Mouse (Mus musculus): Measurements from ENCODE around the gene Fam155a.
"Not testable (repeated sequence)": the region's sequence is repeated elsewhere in the genome, so short reads cannot be mapped to it uniquely, and the experiment has no call there.

Fam155a gene

DNA sequence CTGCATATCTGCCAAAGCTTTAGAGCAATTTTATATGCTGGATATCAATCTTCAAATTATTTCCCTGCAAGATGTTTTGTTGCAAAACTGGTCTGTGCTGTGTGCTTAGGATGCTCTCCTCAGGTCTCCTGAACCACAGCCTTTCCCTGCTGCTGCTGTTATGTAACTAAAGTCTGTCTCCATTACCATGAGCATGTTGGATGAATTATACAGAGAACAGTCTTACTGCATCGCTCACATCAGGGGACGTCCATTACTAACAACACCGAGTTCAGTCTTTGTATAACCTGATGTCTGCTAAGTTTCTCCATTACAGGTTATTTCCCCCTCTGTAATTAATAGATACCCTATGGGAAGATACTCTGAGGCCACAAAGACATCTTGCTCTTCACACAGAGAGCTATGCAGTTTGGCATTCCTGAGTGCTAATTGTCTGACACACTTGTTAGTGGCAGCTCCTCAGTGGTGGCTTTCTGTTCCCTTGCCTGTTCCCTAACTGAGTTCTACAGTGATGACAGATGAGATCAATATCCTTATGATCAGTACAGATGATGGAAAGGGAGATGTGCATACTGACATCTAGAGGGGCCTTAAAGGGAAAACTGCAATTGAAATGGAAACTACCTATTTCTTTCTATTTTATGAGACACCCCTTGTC lies 372.2 kb downstream of the Fam155a start:
- DNase-seq (ENCODE audit: low spot score): no peak

DNA sequence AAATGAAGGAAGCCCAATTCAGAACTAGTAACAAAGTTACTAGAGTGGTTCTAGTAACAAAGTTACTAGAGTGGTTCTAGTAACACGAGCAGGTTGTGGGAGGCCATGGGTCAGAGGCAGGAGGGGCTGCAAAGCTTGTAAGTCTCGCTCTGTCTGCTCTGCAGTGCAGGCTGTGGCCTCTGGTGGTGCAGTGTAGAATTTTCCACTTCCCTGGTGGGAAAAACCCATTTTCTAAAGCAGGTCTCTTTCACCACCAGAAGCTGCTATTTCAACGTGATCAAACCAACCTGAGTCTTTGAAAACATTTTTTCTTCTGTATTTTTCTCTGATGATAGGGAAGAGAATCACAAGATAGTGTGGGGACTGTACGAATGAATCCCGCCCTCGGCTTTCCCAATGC lies 372.9 kb downstream of the Fam155a start:
- no peak for DNase-seq (ENCODE audit: low spot score)

DNA sequence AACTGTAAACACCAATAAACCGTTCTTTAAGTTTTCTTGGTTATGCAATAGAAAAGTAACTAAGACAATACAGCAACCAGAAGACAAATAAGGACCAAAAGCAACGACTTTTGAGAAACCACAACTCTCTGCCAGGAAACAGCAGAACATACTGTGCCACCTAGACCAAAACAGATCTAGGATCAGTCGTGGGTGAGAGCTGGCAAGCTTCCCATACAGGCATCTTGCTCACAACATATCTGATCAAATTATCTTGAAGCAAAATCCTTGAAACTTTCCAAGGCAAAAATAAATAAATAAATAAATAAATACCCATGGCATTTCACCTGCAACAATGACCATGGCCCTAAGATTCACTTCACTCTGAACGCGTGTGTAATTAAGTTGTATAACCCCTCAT lies 376.3 kb downstream of the Fam155a start:
- DNase-seq (ENCODE audit: low spot score): no peak

DNA sequence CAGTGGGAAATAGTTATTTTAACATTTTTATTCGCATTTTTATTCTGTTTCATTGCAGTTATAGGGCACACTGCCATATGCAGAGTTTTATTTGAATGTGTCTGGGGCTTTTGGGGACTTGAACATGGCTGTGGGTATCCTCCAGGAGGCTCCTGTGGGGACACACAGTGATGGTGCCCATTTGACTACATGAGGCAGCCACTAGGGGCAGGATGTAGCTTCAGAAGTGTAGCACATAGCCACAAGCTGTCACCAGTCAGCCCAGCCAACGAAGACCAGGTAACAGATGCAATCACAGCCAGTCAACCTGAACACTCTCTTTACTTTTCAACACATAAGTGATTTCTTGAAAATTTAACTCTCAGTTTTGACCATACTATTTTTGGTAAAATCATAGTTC lies 377.7 kb downstream of the Fam155a start:
- no peak for DNase-seq (ENCODE audit: low spot score)

DNA sequence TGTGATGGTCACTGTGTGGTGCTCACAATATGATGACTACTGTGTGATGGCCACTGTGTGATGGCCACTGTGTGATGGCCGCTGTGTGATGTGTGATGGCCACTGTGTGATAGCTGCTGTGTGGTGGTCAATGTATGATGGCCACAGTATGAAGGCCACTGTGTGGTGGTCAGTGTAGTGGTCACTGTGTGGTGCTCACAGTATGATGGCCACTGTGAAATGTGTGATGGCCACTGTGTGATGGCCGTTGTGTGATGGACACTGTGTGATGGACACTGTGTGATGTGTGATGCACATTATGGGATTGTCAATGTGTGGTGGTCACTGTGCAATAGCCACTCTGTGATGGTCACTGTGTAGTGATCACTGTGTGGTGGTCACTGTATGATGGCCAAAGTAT lies 380.7 kb downstream of the Fam155a start:
- DNase-seq (ENCODE audit: low spot score): not testable (repeated sequence)

DNA sequence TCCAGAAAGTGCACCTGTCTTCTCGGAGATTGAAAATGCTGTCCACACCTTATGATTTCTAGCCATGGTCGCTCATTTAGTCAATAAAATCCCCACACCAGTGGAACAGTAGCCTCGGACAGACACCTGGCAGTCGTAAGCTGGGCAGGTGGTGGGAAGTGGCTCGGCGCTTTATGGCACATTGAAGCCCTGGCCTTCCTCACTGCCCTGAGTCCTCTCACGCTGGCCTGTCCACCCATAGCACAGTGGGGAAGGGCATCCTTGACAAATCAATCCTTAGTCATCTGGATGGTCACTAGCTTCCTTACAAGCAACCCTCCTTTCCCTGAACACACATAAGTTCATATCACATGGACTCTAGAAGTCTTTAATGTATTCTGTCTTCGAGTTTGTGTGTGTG lies 401.8 kb downstream of the Fam155a start:
- no peak for DNase-seq (ENCODE audit: low spot score)

DNA sequence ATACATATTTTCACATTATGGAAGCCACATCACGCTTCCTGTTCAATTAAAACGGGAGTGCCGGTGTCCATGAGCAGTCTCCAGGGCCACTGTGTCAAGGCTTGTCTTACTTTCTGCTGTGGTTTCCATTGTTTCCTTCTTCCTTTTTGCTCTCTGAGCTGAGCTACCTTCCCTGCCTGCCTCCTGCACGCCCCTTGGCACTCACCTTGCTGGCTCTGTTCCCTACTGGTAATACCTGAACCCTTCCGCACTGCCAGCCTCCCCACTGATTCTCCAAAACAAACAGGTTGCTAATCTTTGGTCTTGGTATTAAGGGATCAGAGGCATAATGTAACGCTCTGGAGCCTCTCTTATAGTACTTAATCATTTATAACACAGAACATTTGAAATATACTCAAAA lies 403.2 kb downstream of the Fam155a start:
- DNase-seq (ENCODE audit: low spot score): peak; percentile 7

DNA sequence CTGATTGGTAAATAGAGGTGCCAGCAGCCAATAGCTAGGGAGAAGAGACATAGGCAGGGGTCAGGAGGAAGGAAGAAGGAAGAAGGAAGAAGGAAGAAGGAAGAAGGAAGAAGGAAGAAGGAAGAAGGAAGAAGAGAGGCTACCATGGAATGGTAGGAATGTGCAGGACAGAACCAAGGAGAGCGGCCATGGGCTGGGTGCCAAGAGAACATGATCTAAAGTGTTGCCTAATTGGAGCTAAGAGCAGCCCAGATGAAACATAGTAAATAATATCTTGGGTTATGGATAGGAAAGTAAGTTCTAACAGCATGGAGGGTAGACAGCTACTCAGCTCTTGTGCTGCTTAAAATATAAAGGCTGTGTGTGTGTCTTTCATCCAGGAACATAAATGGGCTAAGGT lies 405.6 kb downstream of the Fam155a start:
- no peak for DNase-seq (ENCODE audit: low spot score)

DNA sequence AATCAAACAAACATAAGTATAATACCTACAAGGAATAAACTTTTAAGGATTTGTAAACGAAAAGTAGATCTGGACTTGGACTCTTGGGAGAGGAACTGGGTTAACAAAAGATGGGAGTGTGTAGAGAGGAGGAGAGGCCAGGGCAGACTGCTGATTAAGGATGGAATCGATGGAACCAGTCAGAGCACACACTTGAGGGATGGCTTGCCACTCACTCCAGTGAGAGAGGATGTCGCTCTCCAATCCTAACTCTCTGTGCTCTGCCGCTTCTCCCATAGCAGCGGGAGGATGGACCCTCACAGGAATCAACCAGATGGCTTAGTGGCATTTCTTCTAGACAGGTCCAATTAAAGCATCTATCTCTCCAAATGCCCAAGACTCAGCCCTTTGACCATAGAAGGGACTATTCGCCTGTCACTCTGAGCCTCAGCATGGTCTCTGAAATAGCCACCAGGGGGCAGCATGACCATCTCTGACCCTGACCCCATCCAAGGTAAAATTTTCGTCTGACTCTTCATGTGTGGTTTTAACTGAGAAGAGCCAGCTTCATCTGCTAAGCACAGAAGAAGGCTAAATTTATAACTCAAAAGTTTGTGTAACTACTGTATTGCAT lies 422.3 kb downstream of the Fam155a start:
- peak; percentile 23 for DNase-seq (ENCODE audit: low spot score)

DNA sequence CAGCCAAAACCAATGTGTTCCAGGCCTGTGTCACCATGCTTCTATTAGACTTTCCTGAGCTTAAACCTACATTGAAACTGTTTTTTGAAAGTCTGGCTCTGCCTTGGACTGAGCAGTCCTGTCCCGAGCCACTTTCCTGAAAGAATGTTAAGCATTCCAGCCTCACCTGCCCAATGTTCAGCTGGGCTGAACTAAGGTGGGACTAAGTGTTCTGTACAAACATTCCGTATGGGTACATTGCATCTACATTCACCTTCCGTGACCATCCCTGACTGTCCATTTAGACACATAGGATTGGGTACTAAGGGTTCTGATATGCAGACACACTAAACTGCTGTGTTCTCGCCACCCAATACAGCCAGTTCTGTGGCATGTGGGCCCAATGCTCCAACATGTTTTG lies 423.8 kb downstream of the Fam155a start:
- no peak for DNase-seq (ENCODE audit: low spot score)

DNA sequence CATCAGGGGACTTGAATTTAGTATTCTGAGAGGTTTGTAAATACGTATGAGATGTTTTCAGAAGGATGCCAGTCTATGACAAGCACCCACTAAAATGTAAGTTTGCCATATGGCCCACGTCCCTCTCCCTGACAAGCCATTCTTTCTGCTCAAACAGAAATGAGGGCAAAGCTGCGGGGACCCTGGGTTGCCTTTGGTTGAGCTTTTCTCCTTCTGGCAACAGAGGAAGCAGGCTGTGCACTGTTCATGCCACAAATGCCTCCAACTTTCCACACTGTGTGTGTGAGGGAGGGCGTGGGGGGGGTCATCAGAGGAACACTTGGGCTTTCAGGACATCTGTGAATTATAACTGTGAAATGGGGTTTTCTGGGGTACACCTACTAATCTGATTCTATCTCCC lies 426.8 kb downstream of the Fam155a start:
- DNase-seq (ENCODE audit: low spot score): no peak

DNA sequence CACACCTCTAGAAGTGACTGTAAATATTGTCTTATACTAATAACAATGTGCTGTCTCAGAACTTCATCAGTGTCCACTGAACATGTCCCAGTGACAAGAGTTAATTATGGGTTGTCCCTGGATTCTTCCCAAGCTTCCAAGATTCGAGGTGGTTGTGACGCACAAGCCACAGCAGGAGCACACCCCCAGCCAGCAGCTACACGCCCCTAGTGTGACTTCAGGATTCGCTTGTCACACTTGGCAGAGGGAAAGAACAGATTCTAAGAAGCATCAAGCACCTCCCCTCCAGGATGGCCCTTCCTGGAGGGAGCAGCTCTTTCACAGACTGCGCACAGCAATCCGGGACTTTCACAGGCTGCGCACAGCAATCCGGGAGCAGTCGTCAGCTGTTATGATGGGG lies 428.0 kb downstream of the Fam155a start:
- DNase-seq (ENCODE audit: low spot score): no peak

DNA sequence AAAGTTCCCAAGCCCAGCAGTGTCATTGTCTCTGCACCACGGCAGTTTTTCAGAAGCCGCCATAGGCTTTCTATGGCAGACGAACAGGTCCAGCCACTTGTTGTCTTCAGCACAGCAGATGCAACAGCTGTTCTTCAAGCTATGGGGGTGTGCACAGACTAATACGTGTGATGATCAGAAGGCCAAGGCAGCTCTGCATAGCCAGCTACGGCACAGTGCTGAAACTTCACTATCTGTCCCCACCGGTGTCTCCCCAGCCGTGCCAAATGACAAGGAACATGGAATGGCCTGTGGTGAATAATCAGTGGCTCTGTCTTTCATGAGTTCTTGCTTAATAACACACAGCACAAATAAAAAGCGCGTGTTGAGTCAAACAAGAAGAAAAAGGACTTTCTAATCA lies 428.4 kb downstream of the Fam155a start:
- no peak for DNase-seq (ENCODE audit: low spot score)

DNA sequence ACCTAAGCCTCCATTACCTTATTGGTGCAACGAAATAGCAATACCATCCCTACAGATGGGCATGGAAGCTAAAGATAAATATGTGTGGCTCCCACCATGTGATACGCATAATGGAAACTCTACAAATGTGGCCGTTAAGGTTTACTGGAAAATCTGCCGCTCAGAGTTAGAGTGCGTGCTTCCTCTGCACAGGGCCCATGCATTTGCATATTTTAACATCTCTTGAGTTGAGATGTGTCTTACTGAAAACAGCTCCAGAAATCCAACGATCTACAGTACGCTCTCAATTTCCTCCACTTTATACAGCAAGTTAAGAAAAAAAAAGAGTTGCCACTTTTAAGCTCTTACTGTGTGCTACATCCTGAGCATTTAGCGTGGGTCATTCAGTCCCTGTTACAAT lies 433.1 kb downstream of the Fam155a start:
- no peak for DNase-seq (ENCODE audit: low spot score)

DNA sequence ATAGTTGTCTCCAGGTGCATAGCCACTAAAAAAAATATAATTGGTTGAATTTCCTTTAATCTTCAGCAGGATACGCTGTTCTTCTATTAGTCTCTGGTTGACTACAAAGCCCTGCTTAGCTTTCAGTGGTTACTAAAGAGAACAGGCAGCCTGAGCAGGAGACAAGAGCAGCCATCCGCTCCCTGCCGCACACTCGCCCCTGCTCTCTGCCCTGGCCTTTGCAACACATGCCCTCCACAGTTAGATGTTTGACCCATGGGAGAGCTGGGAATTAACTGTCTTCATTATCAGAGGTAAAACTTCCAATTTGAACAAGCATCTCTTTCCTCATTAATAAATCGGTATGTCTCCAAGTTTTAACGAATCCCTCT lies 435.0 kb downstream of the Fam155a start:
- no peak for DNase-seq (ENCODE audit: low spot score)

DNA sequence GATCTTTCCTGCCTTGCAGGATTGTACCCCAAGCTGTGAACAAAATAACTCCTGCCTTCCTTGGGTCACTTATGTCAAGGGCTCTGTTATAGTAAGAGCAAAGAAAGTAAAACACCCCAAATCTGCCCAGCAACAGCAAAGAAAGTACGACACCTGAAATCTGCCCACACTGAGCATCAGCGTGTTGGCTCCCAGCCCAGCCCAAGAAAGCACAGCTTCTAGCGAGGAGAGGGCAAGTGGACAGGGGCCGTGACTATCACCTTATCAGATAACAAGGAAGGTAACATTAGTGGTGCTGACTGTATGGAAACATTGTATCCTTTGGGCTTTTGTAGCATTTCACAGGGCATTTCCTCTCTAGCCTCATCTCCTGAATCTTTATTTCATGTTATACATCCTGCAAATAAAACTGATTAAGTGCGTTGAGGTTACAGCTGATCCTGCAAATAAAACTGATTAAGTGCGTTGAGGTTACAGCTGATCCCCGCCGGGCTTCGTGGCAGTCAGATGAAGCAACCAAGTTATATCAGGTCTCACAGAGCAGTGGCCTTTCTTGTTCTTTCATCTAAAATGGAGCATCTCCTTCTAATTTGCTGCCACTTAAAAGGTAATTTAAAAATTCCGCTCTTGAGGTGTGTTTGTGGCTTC lies 435.6 kb downstream of the Fam155a start:
- no peak for DNase-seq (ENCODE audit: low spot score)

DNA sequence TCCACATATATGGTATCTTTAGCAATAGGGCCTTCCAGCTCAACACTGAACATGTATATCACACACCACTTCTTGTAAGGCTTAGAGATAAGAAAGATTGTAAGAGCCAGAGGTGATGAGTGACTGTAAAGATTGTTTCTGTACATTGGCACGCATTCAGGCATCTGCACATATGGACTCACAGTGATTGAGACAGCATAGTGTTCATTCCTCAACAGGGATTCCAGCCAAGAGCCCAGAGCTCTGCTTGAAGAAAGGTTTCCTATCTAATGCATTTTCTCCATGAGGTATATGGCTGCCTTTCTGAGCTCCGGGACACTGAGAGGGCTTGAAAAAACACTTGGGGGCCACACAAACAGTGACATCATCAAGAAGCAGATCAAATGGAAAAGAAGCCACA lies 438.2 kb downstream of the Fam155a start:
- no peak for DNase-seq (ENCODE audit: low spot score)

DNA sequence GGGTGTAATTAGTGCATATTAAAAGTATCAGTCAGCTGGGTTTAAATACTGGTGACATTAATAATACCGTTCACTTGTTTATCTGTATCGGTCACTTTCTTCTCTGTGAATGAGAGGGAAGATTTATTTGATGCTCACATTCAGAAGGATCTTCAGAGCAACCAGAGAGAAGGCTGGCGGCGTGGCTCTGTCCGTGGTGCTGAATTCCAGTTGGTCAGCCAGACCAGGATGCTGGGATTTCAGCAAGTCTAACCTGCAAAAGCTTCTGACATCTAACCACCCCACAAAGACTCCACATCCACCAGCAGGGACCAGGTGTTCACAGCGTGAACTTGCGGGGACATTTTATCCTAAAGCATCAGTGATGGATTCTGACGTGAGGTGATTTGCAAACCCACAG lies 461.5 kb downstream of the Fam155a start:
- peak; percentile 15 for DNase-seq (ENCODE audit: low spot score)

DNA sequence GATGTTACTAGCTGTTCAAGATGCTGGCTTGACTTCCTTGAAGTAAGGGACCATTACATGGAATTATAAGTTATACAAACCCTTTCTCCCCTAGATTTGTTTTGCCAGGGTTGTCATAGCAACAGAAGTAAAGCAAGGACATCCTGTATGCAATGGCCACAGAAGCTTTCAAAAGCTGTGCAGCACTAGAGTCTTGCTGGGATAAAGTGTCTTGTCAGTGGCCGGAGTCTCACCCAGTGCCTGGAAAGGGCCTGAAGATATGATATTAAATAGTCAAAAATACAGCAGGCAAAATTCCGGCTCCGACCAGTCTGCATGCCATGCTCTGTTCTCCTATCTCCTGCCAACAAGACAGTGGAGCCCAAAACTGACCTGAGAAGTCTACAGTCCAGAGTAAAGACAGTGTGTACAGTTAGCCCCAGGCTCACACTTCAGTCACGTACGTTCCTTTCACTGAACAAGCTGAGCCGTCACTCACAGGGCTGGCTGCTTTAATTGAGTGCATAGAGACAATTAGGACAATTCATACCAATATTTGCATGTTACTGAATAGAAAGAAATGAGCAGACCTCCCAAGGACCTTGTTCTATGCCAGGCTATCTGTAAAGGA lies 467.3 kb downstream of the Fam155a start:
- DNase-seq (ENCODE audit: low spot score): no peak

DNA sequence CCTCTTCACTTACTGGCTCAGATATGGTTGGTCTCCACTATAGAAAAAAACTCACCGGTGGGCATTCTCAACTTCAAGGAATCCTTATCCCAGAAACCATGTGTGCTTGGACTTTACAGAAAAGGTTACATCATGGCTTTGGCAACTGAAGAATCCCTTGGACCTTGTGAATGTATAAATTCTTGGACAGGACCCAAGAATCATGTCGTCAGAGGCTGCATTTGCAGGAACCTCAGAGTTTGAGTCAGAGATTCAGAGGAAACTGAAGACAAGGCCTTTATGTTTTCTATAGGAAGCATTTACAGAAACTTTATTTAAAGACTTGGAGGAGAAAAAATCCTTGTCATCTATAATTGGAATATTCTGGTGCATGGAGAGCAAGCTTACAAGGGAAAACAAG lies 475.9 kb downstream of the Fam155a start:
- no peak for DNase-seq (ENCODE audit: low spot score)

DNA sequence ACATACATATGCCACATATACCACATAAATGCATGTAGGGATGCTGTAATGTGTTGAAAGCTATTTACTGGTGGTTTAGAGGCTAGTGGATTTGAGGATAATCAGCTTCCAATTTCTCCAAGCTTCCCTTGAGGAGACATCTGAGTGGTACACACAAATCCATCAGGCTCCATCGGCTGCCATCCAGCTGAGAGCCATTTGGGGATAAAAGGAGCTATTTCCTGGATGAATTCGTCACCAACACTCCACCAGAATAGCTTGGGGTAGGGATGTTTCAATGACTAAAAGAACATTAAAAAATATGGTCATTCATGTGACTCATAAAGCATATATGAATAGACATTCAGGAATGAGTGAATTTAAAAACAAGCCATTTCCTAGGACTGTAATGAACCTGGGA lies 478.4 kb downstream of the Fam155a start:
- DNase-seq (ENCODE audit: low spot score): no peak

DNA sequence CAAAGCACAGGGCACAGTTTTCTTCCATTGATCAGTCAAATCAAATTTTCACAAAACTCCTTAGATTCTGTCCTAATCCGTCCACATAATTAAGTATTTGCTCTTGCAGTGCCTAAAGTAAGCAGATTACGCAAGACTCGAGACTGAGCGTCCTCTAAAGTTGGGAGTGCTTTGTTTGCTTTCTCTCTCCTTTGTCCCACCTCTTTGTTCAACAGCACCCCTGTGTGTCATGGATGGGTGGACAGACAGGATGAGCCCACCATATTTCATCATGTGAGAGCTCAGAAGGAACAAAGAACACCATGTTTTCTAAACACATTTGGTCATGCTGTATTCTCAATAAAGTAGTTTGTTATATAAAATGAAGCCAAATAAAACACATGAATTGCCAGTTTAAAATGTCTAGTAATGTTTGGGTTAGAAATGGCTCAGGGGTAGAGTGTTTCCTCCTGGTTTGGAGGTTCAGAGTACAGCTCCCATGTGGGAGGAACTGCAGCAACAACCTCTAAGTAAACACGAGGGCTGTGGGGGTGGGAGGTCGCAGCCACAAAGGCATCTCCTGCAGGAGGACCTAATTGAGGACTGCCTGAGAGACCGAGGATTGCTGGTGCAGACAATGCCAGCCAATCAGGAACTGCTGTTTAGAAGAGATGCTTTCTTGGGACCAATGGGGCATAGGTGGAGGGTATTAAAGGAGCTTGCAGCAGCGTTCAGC lies 482.8 kb downstream of the Fam155a start:
- no peak for DNase-seq (ENCODE audit: low spot score)

DNA sequence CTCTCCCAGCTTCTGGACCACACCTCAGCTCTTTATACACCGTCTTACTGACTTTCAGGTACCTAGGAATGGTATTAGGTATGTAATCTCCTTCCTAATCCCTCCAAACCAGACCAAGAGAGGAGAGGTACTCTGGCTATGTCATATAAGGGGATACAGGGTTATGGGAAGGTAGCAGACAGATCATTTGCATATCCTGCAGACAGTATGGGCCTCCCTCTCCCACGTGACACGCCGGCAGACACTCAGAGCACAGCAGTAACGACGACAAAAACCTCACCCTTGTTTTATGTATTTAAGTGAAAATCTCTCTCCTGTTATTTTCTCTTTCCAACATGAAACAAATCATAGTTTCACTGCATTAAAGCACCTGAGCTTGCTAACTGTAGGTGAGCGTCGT lies 496.8 kb downstream of the Fam155a start:
- no peak for DNase-seq (ENCODE audit: low spot score)
